Mouse (Mus musculus) adrenal gland, adult 8-10 months (tissue): ENCODE measurements around the gene Tspan9. TPM values are rescaled to one million over a fixed set of nuclear protein-coding genes. Genes with fewer than 3 reads are reported as not detected.

Experiments used
- DNase-seq: peaks from one replicate; pipeline ENCODE4 v3.0.0; 2022
- total RNA-seq, 4 experiments: library from RNA; stranded (reverse); gene quantifications; 2 replicates each; pipeline ENCODE4 v1.2.4; 2022

The Tspan9 gene
- total RNA-seq, 4 experiments from 2014 or later: 47.8 to 65.5 (median 52.4) TPM

GRCm38 (mm10) chr6:128035250-128035929, 108.0 kb downstream of the Tspan9 start:
- no peak for DNase-seq

DNA sequence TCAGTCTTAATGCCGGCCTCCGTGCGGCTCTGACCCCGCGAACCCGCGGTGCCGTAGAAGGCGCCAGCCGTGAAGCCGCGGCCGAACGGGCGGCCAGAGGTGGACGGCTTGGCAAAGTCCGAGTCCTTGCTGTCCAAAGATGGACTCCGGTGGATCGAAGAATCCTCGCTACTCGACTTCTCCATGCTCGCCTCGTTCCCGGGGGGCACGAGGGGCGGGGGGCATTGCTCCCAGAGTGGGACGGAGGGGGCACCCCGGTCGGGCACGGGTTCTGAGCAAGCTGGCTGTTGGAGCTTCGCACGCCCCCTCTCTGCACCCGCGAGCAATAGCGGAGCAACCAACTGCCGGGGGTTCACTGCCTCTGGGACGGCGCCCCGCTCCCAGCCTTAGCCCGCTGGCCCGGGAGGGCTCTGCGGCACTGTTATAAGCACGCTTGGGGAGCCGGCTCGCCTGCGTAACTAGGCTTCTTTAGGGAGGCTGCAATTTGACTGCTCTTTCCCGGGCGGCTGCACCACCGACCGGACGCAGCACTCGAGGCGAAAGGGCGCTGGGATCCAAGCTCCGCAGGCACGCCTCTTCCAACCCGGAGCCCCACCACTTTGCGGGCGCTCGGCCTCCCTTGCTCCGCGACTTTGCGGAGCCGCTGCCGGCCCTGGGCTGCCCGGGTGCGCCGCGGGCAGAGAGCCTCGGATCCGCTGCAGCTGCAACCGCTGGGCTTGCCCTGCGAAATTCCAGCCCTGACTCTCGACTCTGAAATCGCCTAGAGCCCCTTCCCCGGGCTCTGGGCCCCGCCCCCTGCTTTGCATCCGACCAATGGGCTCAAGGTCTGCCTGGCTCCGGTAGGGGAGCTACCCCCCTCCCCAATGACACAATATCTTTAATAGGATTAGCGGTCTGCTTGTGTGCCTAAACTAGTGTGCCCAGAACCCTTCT, 108.8 kb downstream of the Tspan9 start:
- peak; percentile 56 for DNase-seq

DNA sequence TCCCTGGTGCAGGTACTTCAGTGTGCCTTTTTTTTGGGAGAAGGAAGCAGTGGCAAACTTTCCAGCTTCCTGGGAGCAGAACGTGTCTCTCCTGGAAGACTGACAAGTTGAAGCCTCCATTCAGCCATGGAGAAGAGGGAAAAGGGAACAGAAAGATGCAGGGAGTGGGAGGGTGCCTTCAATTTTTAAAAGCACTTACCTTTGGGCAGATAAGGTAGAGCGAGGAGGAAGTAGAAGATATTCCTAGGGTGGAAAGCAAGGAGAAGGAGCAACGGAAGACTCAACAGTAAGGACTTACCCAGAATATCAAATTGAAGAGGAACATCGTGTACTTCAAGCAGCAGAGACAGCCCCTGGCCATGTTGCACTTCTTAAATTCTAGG, 109.5 kb downstream of the Tspan9 start:
- no peak for DNase-seq

DNA sequence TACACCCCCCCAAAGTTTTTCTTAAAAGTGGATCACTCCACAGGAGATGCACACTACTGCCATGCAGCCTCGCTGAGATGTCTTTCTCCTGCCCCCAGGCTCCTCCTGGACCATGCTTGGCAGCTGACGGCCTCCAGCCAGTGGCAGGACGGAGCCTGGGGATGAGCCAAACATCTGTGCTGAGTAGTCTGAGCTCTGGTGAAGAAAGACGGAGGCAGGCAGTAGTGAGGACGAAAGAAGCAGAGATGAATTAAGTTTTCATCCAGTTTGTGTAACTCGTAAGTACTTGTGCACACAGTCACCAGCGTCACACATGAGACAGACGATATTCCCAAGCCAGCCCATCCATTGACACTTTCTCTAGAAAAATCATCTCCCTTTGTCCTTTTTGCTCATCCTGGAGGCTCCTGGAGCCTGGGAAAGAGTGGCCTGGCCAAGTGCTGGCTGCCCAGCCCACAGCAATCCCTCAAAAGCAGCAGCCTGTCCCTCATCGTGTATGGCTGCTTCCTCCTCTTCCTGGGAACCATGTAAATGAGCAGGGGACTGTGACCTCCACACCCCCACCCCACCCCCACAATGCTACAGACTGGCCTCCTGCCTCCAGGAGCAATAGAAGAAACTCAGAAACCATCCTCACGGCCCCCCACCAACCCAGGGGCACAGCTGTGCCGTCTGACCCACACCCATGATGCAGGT, 110.1 kb downstream of the Tspan9 start:
- DNase-seq: no peak

- peak; percentile 51 for DNase-seq
Observed at GRCm38 (mm10) chr6:128032252-128033171, 110.9 kb downstream of the Tspan9 start.

GRCm38 (mm10) chr6:128031584-128031983, 111.8 kb downstream of the Tspan9 start:
- no peak for DNase-seq

- no peak for DNase-seq
Observed at GRCm38 (mm10) chr6:128031096-128031495, 112.3 kb downstream of the Tspan9 start.

DNA sequence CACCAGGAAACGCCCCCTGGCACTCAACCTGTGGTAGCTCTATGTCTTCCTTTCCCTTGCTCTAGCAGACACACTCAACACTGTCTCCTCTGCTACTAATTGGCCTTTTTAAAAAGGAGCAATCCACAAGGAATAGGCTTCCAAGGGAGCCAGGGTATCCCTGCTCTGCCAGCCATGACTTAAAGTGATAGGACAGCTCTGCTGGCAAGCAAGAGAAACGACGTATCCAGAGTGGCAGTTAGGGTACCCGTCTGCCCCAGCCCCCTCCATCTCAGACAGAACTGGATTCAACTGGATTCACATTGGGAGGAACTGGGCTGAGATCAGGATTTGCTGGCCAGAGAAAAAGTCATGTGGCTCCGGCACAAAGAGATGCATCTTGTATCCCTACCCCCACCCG, 112.9 kb downstream of the Tspan9 start:
- no peak for DNase-seq

DNA sequence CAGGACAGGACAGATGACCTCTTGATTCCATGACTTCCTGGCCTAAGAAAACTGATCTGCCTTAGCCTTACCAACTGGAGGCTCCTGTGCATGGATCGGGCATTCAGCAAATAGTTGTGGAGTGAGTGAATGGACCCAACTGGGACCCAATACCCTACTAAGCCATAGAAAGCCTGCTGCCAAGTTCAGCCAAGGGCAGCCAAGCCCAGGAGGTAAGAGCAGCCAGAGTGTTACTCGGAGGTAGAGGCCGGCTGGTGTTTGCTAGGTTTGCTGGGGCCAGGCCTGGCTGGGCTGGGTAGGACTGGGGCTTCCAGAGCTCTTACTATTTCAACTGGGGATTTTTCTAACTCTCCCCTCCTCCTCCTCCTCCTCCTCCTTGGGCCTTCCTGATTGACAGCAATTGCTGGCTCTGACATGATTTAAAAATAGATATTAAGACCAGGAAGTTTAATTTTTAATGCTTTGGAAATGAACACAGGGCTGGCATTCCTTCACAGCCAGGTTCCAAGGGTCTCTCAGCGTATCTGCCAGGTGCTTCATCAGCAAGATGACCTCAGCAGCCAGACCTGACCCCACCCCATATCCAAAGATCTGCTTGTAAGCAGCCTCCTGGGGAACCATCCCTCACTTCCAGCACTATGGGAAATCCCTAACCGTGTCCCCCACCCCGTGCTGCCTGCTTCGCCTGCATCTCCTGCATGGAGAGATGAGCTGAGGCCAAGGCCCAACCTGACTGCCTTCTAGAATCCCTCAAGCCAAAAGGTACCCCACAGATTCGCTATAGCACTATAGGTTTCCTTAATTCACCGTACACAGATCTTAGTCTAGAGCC, 113.7 kb downstream of the Tspan9 start:
- DNase-seq: no peak

DNA sequence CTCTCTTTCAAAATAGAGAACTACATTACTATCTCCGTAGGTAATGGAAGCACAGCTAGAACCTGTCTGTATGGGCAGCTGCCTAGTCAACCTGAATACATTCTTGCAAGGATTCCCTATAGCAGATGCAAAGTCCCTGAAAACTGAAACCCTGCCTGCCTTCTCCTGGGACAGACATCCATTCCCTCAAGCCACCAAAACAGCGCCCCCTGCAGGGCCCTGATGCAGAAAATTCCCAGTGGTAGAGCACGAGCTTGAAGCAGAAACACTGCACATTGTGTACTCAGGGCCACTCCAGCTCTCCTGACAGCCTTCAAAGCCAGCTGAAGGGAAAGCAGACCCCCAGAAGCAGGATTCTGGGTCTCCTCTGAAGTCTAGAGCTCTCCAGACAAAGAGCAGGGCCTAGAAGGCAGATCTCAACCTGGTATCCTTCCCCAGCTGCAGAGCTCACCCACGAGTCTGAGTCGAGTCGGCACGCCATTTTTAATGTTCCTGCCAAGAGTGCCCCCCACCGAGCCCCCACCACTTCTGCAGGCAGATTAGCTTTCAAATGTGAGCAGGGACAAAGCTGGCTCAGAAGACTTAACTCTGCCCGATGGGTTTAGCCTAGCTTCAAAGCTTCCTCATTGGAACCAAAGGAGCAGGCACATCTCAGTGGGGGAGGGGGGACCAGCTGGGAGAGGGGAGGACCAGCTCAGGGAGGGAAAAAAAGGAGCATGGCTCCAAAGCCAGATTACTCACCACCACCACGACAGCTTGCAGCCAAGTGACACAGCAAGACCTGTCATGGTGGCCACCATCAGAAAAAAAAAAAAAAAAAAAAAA, 115.1 kb downstream of the Tspan9 start:
- DNase-seq: no peak

- no peak for DNase-seq
Observed at GRCm38 (mm10) chr6:128025997-128026396, 117.4 kb downstream of the Tspan9 start.

GRCm38 (mm10) chr6:128025581-128025980, 117.8 kb downstream of the Tspan9 start:
- no peak for DNase-seq

DNA sequence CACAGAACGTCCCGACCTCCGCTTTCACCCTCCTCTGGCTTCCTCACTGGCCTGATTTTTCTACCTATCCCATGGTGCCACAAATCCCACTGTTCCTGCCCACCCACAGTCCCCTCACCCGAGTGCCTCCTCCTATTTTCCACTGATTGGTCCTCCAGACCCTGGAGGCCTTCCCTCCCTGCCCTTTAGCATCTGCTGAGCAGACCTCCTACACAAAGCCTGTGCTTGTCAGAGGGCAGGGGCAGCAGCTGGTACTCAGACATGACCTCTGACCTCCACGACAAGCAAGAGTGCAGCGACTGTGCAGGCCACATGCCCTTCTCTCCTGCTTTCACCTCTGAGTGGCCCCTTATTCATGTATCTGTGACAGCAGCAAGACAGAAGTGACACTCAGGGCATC, 121.2 kb downstream of the Tspan9 start:
- DNase-seq: no peak

GRCm38 (mm10) chr6:128021931-128022202, 121.5 kb downstream of the Tspan9 start:
- DNase-seq: no peak

DNA sequence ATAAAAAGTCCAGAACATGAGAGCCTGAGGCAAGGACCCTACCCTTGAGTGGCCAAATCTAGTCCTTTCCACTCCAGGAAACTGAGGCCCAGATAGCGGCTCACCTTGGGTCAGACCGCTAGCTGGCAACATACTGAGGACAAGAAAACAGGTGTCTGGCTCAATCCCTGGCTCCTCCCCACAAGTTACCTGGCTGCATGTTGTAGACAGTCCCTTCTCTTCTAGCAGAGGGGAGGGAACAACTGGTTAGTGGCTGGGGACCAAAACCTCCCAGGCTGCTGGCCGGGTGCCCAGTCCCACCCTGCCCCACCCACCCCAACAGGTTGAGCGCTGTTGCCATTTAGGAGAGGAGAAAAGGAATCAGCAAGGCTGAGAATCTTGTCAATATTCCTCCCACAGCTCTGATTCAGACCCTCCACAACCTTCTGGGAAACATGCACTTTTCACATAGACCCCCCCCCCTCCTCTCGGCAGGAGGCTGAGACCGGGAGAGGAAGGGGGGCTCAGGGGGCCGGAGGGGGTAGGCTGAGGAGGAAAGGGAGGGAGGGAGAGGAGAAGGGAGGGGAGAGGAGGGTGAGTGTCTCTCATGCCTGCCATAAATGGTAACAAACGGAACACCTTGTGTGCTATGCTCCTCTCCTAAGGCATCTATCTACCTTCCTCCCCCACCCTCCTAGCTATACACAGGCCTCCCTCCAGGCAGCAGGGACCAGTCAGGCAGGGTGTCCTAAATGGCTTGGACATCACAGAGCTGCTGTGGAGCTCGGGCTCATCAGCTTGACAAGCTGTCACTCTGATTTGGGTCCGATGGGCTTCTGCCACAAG, 122.1 kb downstream of the Tspan9 start:
- DNase-seq: no peak

GRCm38 (mm10) chr6:128020521-128021057, 122.8 kb downstream of the Tspan9 start:
- no peak for DNase-seq

DNA sequence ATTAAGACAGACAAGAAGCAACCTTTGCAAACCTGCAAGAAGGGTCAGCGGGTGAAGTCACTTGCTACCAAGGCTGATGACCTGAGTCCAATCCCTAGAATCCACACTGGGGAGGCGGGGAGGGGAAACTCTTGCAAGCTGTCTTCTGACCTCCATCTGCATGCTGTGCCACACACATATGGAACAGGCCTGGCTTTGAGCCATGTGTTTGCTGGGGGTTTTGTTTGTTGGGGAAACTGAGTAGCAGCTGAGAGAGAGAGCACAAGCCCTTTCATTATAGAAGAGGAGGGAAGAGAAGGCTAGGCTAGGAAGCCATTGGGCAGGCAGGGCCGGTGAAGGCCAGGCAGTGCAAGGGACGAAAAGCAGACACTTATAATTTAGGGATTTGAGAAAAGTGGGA, 123.3 kb downstream of the Tspan9 start:
- no peak for DNase-seq

- DNase-seq: no peak
Observed at GRCm38 (mm10) chr6:128019119-128019518, 124.3 kb downstream of the Tspan9 start.

- DNase-seq: no peak
Observed at GRCm38 (mm10) chr6:128015304-128015703, 128.1 kb downstream of the Tspan9 start.
